Mouse (Mus musculus): ENCODE measurements around the gene Olfr203. TPM values are rescaled to one million over a fixed set of nuclear protein-coding genes. Genes with fewer than 3 reads are reported as not detected.
"Not testable (repeated sequence)": the region's sequence is repeated elsewhere in the genome, so short reads cannot be mapped to it uniquely, and the experiment has no call there.

Olfr203 gene
- polyA plus RNA-seq (2017; shearing (Covaris generic)) = not detected

GRCm38 (mm10) chr16:59298581-59298980 lies at the start of gene Olfr203:
TSS of gene Olfr203 (plus strand) at chr16:59298881.
- no peak for ATAC-seq

GRCm38 (mm10) chr16:59249684-59250083 lies 49.0 kb upstream of the Olfr203 start:
- ATAC-seq = no peak

DNA sequence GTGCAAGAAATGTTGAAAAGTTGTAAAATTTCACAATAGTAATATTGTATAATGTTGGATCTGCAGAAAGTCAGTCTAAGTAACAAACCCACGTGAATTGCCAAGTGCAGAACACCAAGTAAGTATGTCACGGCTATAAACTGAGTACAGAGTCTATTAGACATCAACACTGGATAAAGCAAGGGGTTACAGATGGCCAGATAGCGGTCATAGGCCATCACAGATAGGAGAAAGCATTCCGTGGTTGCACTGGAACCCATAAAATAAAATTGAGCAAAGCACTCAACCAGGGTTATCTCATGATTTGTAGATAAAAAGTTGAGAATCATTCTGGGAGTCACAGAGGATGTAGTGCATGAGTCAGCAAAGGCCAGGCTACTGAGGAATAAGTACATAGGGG lies 29.6 kb upstream of the Olfr203 start:
- ATAC-seq = not testable (repeated sequence)

- ATAC-seq = not testable (repeated sequence)
Observed at GRCm38 (mm10) chr16:59272532-59272931, 26.1 kb upstream of the Olfr203 start, which contains the start of gene Olfr201. TSS of gene Olfr201 (minus strand) at chr16:59272632.

GRCm38 (mm10) chr16:59280542-59280941 lies 18.1 kb upstream of the Olfr203 start:
- ATAC-seq = no peak

- ATAC-seq = no peak
Observed at GRCm38 (mm10) chr16:59283476-59283875, 15.2 kb upstream of the Olfr203 start.

- no peak for ATAC-seq
Observed at GRCm38 (mm10) chr16:59286693-59287092, 12.0 kb upstream of the Olfr203 start, which contains the start of gene Olfr202. TSS of gene Olfr202 (minus strand) at chr16:59286793.

GRCm38 (mm10) chr16:59287576-59287975 lies 11.1 kb upstream of the Olfr203 start:
- not testable (repeated sequence) for ATAC-seq

DNA sequence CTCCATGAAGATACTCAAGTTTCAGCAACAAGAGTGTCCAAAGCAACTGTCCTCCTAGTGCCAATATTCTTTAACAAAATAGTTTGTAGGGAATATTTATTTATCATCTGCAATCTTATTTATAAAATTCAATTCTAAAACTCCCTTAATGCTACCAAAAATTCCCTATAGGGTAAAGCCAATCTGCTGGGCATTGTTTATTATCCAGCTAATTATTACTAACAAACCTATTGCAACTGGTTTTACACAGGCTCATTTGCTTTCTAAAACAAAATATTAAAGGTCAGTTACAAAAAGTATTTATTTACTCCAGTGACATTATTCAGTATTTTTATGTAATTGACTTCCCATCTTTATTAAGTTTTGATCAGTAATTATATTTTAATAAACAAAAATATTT lies 19.5 kb downstream of the Olfr203 start, which contains the start of gene Olfr204:
TSS of gene Olfr204 (minus strand) at position 101 of the 400 bp plus-strand sequence.
- no peak for ATAC-seq

- ATAC-seq = not testable (repeated sequence)
Observed at GRCm38 (mm10) chr16:59323262-59323661, 24.6 kb downstream of the Olfr203 start.

- ATAC-seq = no peak
Observed at GRCm38 (mm10) chr16:59331038-59331437, 32.4 kb downstream of the Olfr203 start, which contains the start of gene Olfr205. TSS of gene Olfr205 (minus strand) at chr16:59331138.

GRCm38 (mm10) chr16:59349146-59349545 lies 50.5 kb downstream of the Olfr203 start, which contains the start of gene Olfr206:
TSS of gene Olfr206 (minus strand) at chr16:59349246.
- no peak for ATAC-seq

Other genes starting within 250 kb of the Olfr203 start
- under 1 TPM in 1 of 2 experiments, not detected in 1; 0.04 TPM for gene Olfr190, start 220.9 kb upstream of the Olfr203 start, polyA plus RNA-seq (2017; shearing (Covaris generic))
- not detected for gene Olfr191, start 209.1 kb upstream of the Olfr203 start, polyA plus RNA-seq (2017; shearing (Covaris generic))
- not detected for gene Olfr193, start 187.0 kb upstream of the Olfr203 start, polyA plus RNA-seq (2017; shearing (Covaris generic))
- gene Olfr194, start 177.8 kb upstream of the Olfr203 start, polyA plus RNA-seq (2017; shearing (Covaris generic)) = not detected
- not detected for gene Olfr195, start 151.8 kb upstream of the Olfr203 start, polyA plus RNA-seq (2017; shearing (Covaris generic))
- not detected for gene Olfr196, start 128.4 kb upstream of the Olfr203 start, polyA plus RNA-seq (2017; shearing (Covaris generic))
- not detected for gene Olfr198, start 95.3 kb upstream of the Olfr203 start, polyA plus RNA-seq (2017; shearing (Covaris generic))
- gene Olfr199, start 79.1 kb upstream of the Olfr203 start, polyA plus RNA-seq (2017; shearing (Covaris generic)) = not detected
- gene Olfr201, start 26.2 kb upstream of the Olfr203 start, polyA plus RNA-seq (2017; shearing (Covaris generic)) = not detected
- not detected for gene Olfr202, start 12.1 kb upstream of the Olfr203 start, polyA plus RNA-seq (2017; shearing (Covaris generic))
- not detected for gene Olfr204, start 19.4 kb downstream of the Olfr203 start, polyA plus RNA-seq (2017; shearing (Covaris generic))
- gene Olfr205, start 32.3 kb downstream of the Olfr203 start, polyA plus RNA-seq (2017; shearing (Covaris generic)) = not detected
- not detected for gene Olfr206, start 50.4 kb downstream of the Olfr203 start, polyA plus RNA-seq (2017; shearing (Covaris generic))
- not detected for gene Olfr209, start 65.1 kb downstream of the Olfr203 start, polyA plus RNA-seq (2017; shearing (Covaris generic))
- not detected for gene Gabrr3, start 108.5 kb downstream of the Olfr203 start, polyA plus RNA-seq (2017; shearing (Covaris generic))
- 100 to 1,000 TPM in 1 of 2 experiments, 10 to 100 TPM in 1; 85.6 to 101 TPM for gene Riox2, start 172.9 kb downstream of the Olfr203 start, polyA plus RNA-seq (2017; shearing (Covaris generic))

All from CD4-positive, CD25-positive, alpha-beta regulatory T cell, adult 4 months (primary cell).